Mouse (Mus musculus) effector memory CD4-positive, alpha-beta T cell, adult 5 months (primary cell): ENCODE data around the gene Cdh5. TPM values are rescaled to one million over a fixed set of nuclear protein-coding genes. Genes with fewer than 3 reads are reported as not detected.

Experiments used
- polyA plus RNA-seq: library from polyadenylated mRNA; unstranded; fragments of 100-300 nt; shearing (Covaris generic); gene quantifications from one replicate; pipeline ENCODE4 v1.2.1, GENCODE M21; 2017

The Cdh5 gene
- not detected for polyA plus RNA-seq

GRCm38 (mm10) chr8:104101415-104101814 lies at the start of gene Cdh5:
Cdh5 (plus strand) TSS chr8:104101625.

GRCm38 (mm10) chr8:104170118-104171049 lies 69.0 kb downstream of the Cdh5 start, which contains the start of gene Bean1:
Bean1 (plus strand) TSS chr8:104170442.

Other genes with a start within 250 kb of the Cdh5 start
- gene Bean1, start 68.8 kb downstream of the Cdh5 start, polyA plus RNA-seq: not detected
- 56.7 TPM for gene Tk2, start 146.9 kb downstream of the Cdh5 start, polyA plus RNA-seq
- 85.0 TPM for gene Cklf, start 149.2 kb downstream of the Cdh5 start, polyA plus RNA-seq
- not detected for gene Cmtm2a, start 191.6 kb downstream of the Cdh5 start, polyA plus RNA-seq
- not detected for gene Gm45711, start 208.5 kb downstream of the Cdh5 start, polyA plus RNA-seq
- not detected for gene Cmtm1, start 208.5 kb downstream of the Cdh5 start, polyA plus RNA-seq
- not detected for gene Gm11020, start 219.9 kb downstream of the Cdh5 start, polyA plus RNA-seq
- not detected for gene Cmtm2b, start 220.6 kb downstream of the Cdh5 start, polyA plus RNA-seq
- 8.7 TPM for gene Cmtm3, start 237.8 kb downstream of the Cdh5 start, polyA plus RNA-seq